ENCODE assay signal across 8 mouse cellular contexts in genomic region chr4:152555806-152556205, GRCm38 (mm10).
DNase-seq lines count a peak whose midpoint lies in the region; ATAC-seq and TF ChIP-seq lines count a peak whose summit lies in the region.
"Not testable (repeated sequence)": the region's sequence is repeated elsewhere in the genome, so short reads cannot be mapped to it uniquely, and the experiment has no call there.

No protein-coding gene starts in this region.

- not testable (repeated sequence) for H3K9me3 ChIP-seq in heart, postnatal 0 days (replicated peaks; ENCODE audit: control insufficient read depth, low read length); hindbrain, embryonic 10.5 days; intestine, embryonic 16.5 days (ENCODE audit: control insufficient read depth, low read length); lung, embryonic 14.5 days (ENCODE audit: low read depth, low read length); lung, embryonic 16.5 days (ENCODE audit: control insufficient read depth, low read length); midbrain, embryonic 10.5 days (replicated peaks)

- H3K4me1 ChIP-seq in heart, postnatal 0 days (ENCODE audit: control insufficient read depth, insufficient read depth); intestine, embryonic 16.5 days (ENCODE audit: control insufficient read depth, insufficient read depth, low read length); lung, embryonic 14.5 days (ENCODE audit: insufficient read depth); lung, embryonic 16.5 days (replicated peaks; ENCODE audit: control insufficient read depth, insufficient read depth, low read length): not testable (repeated sequence)
- H3K4me1 ChIP-seq in hindbrain, embryonic 10.5 days (replicated peaks), result peaks cover 75% of the 10 kb centered on the region
- H3K4me1 ChIP-seq in midbrain, embryonic 10.5 days, result peaks cover 56% of the 10 kb centered on the region

- 0 out of 2 replicates have a peak, but pooled peaks have one; percentile 9 for ATAC-seq in heart, postnatal 0 days (ENCODE audit: insufficient read depth, low read depth)
- ATAC-seq in intestine, embryonic 16.5 days, result 0 out of 2 replicates have a peak, but pooled peaks have one; percentile 16
- peak; percentile 50 for ATAC-seq in lung, embryonic 14.5 days (ENCODE audit: insufficient read depth)
- ATAC-seq in lung, embryonic 16.5 days (ENCODE audit: low read depth), result peak; percentile 45

- H3K4me2 ChIP-seq in heart, postnatal 0 days (ENCODE audit: low read depth, low read length); intestine, embryonic 16.5 days (ENCODE audit: low read depth, low read length); lung, embryonic 14.5 days; lung, embryonic 16.5 days (ENCODE audit: low read depth, low read length): not testable (repeated sequence)

- not testable (repeated sequence) for TF ChIP-seq EP300 in heart, postnatal 0 days (IDR thresholded peaks at IDR 0.05; ENCODE audit: low read depth)

- H3K36me3 ChIP-seq in heart, postnatal 0 days (replicated peaks; ENCODE audit: control insufficient read depth, insufficient read depth, low read length); hindbrain, embryonic 10.5 days; intestine, embryonic 16.5 days (ENCODE audit: control insufficient read depth, insufficient read depth, low read length); lung, embryonic 14.5 days (ENCODE audit: insufficient read depth); lung, embryonic 16.5 days (ENCODE audit: control insufficient read depth, insufficient read depth, low read length); midbrain, embryonic 10.5 days: not testable (repeated sequence)

- WGBS in heart, postnatal 0 days, result 79% methylated on average over 3 of the region's 3 CpGs
- WGBS in hindbrain, embryonic 10.5 days, result 83% methylated on average over 1 of the region's 3 CpGs
- WGBS in intestine, embryonic 16.5 days, result 84% methylated on average over 3 of the region's 3 CpGs
- WGBS in lung, embryonic 14.5 days, result 27% methylated on average over 3 of the region's 3 CpGs
- WGBS in lung, embryonic 16.5 days, result 50% methylated on average over 2 of the region's 3 CpGs
- 100% methylated on average over 1 of the region's 3 CpGs for WGBS in midbrain, embryonic 10.5 days

- not testable (repeated sequence) for H3K9ac ChIP-seq in heart, postnatal 0 days (replicated peaks; ENCODE audit: low read depth, low read length); intestine, embryonic 16.5 days (ENCODE audit: low read depth, low read length); lung, embryonic 14.5 days; lung, embryonic 16.5 days (ENCODE audit: low read length)

- not testable (repeated sequence) for H3K27ac ChIP-seq in heart, postnatal 0 days (ENCODE audit: low read depth); intestine, embryonic 16.5 days (ENCODE audit: low read length); lung, embryonic 14.5 days (ENCODE audit: low read depth); lung, embryonic 16.5 days (ENCODE audit: low read length)
- H3K27ac ChIP-seq in hindbrain, embryonic 10.5 days, result peak overlapping the region; percentile 71
- peak overlapping the region; percentile 69 for H3K27ac ChIP-seq in midbrain, embryonic 10.5 days (replicated peaks)

- DNase-seq in heart, postnatal 0 days (ENCODE audit: low spot score); hindbrain, embryonic 10.5 days (ENCODE audit: low spot score); midbrain, embryonic 10.5 days (ENCODE audit: low spot score): not testable (repeated sequence)
- peak; percentile 38 for DNase-seq in kidney, postnatal 10 days
- DNase-seq in lung, embryonic 14.5 days, result peak; percentile 43
- peak; percentile 63 for DNase-seq in lung, postnatal 10 days

- not testable (repeated sequence) for H3K4me3 ChIP-seq in heart, postnatal 0 days (ENCODE audit: low read depth, low read length); hindbrain, embryonic 10.5 days; intestine, embryonic 16.5 days (ENCODE audit: low read length); lung, embryonic 14.5 days (ENCODE audit: low read depth, low read length); lung, embryonic 16.5 days (ENCODE audit: low read length); midbrain, embryonic 10.5 days

- H3K27me3 ChIP-seq in heart, postnatal 0 days (ENCODE audit: control insufficient read depth, insufficient read depth, low read length); hindbrain, embryonic 10.5 days (ENCODE audit: insufficient read depth, poor library complexity, severe bottlenecking); intestine, embryonic 16.5 days (replicated peaks; ENCODE audit: control insufficient read depth, insufficient read depth, low read length); lung, embryonic 14.5 days (ENCODE audit: insufficient read depth, low read length); lung, embryonic 16.5 days (ENCODE audit: control insufficient read depth, insufficient read depth, low read depth, low read length); midbrain, embryonic 10.5 days (ENCODE audit: low read depth, poor library complexity, severe bottlenecking): not testable (repeated sequence)

- TF ChIP-seq CTCF in heart, postnatal 0 days (IDR thresholded peaks at IDR 0.05; ENCODE audit: low read depth); lung, embryonic 14.5 days (IDR thresholded peaks at IDR 0.05; ENCODE audit: low read depth): not testable (repeated sequence)
